Mouse (Mus musculus): ENCODE data around the gene Cdh4. TPM values are rescaled to one million over a fixed set of nuclear protein-coding genes. Genes with fewer than 3 reads are reported as not detected.

Gene Cdh4
- polyA plus RNA-seq, 1 experiment, result 0.11 TPM

GRCm38 (mm10) chr2:179811086-179811485, 368.9 kb downstream of the Cdh4 start:
- WGBS, result 73% methylated on average over 5 of the region's 5 CpGs
- no peak for DNase-seq (ENCODE audit: low read depth, low spot score)

GRCm38 (mm10) chr2:179813035-179813827, 371.0 kb downstream of the Cdh4 start:
- 52% methylated on average over 11 of the region's 11 CpGs for WGBS
- no peak for DNase-seq (ENCODE audit: low read depth, low spot score)

DNA sequence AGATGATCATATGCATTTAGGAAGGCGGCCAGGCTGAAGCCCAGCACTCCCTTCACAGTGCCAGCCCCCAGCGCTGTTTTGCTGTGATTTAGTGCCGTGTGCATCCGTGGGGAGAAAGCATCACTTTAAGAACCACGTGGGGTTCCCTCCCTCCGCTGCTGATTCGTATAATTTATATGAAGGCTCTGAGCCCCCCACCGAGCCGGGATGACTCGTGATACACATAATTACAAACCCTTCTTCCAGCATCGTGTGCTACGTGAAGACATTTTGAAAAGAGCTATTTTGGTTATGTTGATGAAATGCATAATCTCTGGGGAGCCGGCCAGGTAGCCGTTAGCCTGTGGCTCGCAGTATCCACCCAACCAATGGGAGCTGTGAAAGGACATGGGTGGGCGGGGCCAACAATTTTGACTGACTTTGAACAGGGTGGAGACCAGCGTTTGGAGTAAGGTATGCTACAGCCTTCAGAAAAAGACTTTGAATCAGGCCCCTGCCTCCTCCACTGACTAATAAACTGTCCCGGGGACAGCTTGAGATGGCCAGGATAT, 382.6 kb downstream of the Cdh4 start:
- DNase-seq (ENCODE audit: low read depth, low spot score), result no peak
- WGBS, result 39% methylated on average over 18 of the region's 18 CpGs

GRCm38 (mm10) chr2:179828968-179829367, 386.7 kb downstream of the Cdh4 start:
- no peak for DNase-seq (ENCODE audit: low read depth, low spot score)
- 91% methylated on average over 6 of the region's 6 CpGs for WGBS

DNA sequence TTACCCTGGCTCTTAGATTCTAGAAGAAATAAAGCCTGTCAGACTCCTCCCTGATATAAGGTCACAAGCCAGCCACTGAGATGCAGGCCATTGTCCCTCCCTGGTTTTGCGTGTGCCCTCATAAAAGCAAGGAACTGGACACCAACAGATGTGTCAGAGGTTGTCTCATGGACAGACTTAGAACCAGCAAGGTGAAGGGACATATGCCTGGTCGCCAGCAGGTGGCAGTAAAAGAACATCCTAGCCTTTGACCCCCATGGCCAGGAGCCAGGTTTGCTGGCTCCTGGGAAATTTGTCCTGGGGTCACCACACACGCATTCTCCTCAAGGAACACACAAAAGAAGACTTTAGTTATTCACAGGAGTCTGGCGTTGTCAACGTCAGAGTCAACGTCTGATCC, 387.7 kb downstream of the Cdh4 start:
- 25% methylated on average over 6 of the region's 6 CpGs for WGBS

DNA sequence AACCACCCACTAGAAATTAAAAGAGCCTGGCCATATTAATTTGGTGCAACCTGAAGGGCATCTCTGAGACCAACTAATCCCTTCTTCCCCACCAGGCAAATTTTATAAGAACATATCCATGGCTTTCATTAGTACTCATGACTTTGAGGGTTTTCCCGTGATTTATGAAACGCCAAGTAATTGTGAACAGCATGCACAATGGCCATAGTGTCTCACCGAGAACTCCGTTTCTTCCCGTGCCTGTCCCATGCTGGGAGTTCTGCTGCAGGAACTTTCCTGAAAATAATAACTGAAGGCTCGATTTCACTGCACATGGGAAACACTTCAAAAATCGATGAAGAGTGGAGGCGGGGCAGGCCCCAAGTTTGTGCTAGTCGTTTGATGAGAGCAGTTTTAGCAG, 392.7 kb downstream of the Cdh4 start:
- 79% methylated on average over 9 of the region's 9 CpGs for WGBS
- DNase-seq (ENCODE audit: low read depth, low spot score), result no peak

More for the DNA sequence above, 387.7 kb downstream of the Cdh4 start:
- DNase-seq (ENCODE audit: low read depth, low spot score), result no peak

DNA sequence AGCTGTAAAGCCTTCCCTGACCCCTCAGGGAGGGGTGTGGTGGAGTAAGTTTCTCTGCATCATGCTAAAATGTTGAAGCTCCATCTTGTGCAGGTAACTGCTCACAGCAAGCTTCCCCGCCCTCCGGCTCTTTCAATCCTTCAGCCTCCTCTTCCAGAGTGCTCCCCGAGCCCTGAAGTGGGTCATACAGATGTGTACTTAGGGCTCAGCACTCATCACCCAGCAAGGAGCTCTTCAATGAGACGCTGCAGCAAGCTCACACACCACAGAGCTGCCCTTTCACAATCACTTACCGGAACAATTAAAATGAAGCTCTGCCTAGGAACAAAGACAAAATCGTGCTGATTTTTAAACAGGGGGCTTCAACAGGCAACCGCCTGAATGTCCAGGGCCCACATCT, 393.3 kb downstream of the Cdh4 start:
- WGBS, result 70% methylated on average over 7 of the region's 7 CpGs
- no peak for DNase-seq (ENCODE audit: low read depth, low spot score)

- no peak for DNase-seq (ENCODE audit: low read depth, low spot score)
- 62% methylated on average over 10 of the region's 10 CpGs for WGBS
These were observed 395.0 kb downstream of the Cdh4 start for GRCm38 (mm10) chr2:179837186-179837585.

DNA sequence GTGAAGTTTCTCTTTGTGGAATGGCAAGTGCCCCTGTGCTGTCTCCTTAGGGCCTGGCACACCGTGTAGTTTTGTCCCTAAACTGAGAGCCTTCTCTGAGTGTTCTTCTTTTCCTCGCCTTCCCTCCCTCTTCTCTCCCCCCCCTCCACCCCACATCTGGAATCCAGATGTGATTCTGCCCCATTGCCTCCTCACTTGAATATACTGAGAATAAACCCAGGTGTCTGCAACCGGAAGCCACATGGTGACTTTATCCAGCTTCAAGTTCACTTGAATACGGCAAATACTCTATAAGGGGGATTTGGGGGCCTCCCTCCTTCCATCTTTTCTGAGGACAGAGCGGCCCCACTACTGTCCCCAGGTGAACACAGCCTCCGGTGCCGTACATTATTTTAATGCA, 395.8 kb downstream of the Cdh4 start:
- DNase-seq (ENCODE audit: low read depth, low spot score), result no peak
- WGBS, result 76% methylated on average over 7 of the region's 7 CpGs

- WGBS, result 69% methylated on average over 12 of the region's 12 CpGs
- no peak for DNase-seq (ENCODE audit: low read depth, low spot score)
These were observed 400.6 kb downstream of the Cdh4 start for GRCm38 (mm10) chr2:179842610-179843389.

DNA sequence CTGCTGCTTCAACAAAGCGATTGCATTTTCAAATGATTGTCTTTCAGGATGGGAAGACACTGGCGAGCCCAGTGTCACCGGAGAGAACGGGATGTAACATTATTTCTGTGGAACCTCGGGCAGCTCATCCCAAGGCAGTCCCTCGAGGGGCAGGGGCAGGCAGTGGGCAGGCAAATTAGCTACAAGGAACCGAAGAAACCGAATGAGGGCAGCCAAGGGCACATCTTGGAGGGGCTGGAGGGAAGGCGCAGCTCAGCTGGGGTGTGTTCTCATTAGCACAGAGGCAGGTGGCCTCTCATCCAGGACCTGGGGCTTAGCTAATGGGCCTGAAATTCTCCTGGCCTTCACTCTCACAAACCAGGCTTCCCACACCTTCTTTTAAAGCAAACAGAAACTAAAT, 407.5 kb downstream of the Cdh4 start:
- no peak for DNase-seq (ENCODE audit: low read depth, low spot score)
- 47% methylated on average over 9 of the region's 9 CpGs for WGBS

DNA sequence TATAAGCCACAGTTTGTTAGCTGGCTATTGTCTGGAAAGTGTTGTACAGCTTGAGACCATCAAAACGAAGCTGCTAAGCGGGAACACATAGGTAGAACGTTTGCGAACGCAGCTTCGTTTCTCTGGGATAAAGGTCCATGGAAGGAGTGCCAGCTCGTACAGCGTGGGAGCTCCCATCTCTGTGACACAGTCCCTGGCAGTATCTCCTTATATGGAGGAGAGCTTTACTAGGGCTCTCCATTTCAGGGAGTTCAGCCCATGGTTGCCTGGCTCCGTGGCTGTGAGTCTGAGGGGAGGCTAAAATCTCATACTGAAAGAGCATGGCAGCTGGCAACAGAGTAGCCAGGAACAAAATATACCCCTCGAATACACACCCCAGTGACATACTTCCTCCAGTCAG, 409.9 kb downstream of the Cdh4 start:
- 73% methylated on average over 10 of the region's 10 CpGs for WGBS
- DNase-seq (ENCODE audit: low read depth, low spot score), result no peak

DNA sequence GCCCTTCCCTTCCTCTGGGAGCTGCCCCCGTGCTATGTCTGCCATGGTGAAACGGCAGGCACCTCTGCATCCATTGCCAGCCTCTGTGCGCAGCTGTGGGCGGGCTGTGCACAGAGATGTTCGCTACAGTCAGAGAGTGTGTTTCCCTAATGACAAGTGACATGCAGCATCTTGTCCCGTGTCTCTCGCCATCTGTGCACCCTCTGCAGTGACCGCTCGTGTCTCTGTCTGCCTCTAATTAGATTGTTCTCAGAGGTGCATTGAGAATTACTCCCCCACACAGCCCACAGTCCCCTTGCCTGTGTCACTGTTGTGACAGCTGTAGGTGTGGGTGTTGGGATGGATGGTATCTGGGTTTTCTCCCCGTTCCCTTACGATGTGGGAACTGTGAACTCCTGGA, 410.6 kb downstream of the Cdh4 start:
- DNase-seq (ENCODE audit: low read depth, low spot score), result no peak
- 71% methylated on average over 11 of the region's 11 CpGs for WGBS

- WGBS, result 81% methylated on average over 10 of the region's 10 CpGs
- no peak for DNase-seq (ENCODE audit: low read depth, low spot score)
These were observed 411.7 kb downstream of the Cdh4 start for GRCm38 (mm10) chr2:179853892-179854291.

DNA sequence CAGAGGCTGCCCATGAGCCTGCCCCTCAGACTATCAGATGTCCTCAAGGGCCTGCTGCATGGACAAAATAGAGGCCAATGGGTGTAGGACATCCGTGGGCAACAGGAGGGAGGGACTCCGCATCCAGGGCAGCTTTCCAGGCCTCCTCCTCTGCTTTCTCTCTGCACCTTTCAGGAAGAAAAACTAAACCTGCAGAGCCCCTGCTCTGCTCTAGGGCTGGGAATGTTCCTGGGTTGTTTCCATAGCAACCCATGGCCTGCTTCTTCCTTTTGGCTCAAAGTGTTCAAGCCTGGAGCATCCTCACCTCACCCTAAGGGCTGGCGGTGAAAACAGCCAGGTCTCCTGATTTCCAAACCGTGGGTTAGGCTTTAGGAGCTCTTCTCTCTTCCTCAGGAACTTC, 414.9 kb downstream of the Cdh4 start:
- 56% methylated on average over 4 of the region's 4 CpGs for WGBS
- DNase-seq (ENCODE audit: low read depth, low spot score), result no peak

DNA sequence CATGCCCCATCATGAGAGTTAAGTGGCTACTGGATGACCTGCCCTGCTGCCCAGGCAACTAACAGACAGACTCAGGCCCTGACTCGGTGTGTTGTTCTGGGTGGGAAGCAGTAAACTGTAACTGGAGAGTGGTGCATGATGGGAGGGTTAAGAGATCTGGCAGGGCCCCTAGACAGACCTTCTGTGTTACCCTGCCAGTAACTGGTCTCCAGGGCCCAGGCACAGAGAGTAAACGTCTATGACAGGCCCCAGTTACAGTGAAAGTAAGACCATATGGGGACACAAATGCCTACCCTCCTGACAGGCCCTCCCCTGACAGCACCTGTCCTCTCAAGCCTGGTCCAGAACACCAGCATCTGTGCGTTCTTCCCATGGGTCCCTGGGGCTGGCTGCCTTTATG, 420.4 kb downstream of the Cdh4 start:
- WGBS, result 61% methylated on average over 3 of the region's 3 CpGs
- no peak for DNase-seq (ENCODE audit: low read depth, low spot score)

GRCm38 (mm10) chr2:179863266-179863665, 421.0 kb downstream of the Cdh4 start:
- WGBS, result 58% methylated on average over 3 of the region's 3 CpGs
- DNase-seq (ENCODE audit: low read depth, low spot score), result no peak

DNA sequence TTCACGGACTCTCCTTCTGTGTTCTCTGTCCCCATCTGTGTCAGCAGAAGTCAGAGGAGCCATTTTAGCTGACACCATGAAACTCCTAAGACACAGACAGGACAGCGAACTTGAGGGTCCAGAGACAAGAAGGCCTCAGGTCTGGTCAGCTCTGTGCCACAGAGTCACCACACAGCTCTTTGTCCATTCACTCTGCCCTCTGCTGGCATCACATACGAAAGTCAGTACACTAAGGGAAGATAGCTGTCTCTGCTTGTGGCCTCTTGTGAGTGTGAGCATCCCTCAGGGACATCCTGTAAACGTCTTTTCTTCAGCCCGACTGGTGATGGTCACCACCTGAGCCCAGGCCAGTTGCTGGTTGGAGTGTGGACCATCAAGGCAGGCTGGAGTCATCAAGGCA, 422.9 kb downstream of the Cdh4 start:
- 67% methylated on average over 5 of the region's 5 CpGs for WGBS
- DNase-seq (ENCODE audit: low read depth, low spot score), result no peak

DNA sequence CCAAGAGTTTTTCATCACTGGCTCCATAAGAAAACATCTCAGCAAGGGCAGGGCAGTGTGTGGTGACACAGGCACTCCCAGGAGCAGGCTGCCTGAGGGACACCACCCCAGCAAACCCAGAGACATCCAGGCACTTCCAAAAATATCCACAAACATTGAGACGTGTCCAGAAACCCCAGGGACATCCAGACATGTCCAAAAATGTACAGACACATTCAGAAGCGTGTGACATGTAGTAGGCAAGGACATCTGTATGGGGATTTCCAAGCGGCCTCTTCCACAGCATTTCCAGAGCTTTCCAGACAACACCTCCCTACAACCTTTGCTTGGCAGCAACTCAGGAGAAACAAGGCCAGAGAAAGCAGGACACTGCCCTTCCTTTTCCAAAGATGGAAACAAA, 425.4 kb downstream of the Cdh4 start:
- DNase-seq (ENCODE audit: low read depth, low spot score), result no peak
- 48% methylated on average over 3 of the region's 3 CpGs for WGBS

GRCm38 (mm10) chr2:179869871-179870270, 427.6 kb downstream of the Cdh4 start:
- 16% methylated on average over 2 of the region's 2 CpGs for WGBS
- DNase-seq (ENCODE audit: low read depth, low spot score), result no peak

- WGBS, result 62% methylated on average over 5 of the region's 5 CpGs
- DNase-seq (ENCODE audit: low read depth, low spot score), result no peak
These were observed 430.5 kb downstream of the Cdh4 start for GRCm38 (mm10) chr2:179872724-179873123.

All from large intestine, adult 2 months (tissue).